Mouse (Mus musculus): ENCODE results near the gene Rag1.

Rag1 gene

GRCm38 (mm10) chr2:101639840-101640350, 9.4 kb downstream of the Rag1 start:
- CTCF ChIA-PET, result no interaction called here

GRCm38 (mm10) chr2:101638979-101639839, 10.1 kb downstream of the Rag1 start:
- CTCF ChIA-PET, result no interaction called here

- CTCF ChIA-PET, result interaction anchor here (0.5 kb wide), 1 partner anchor 156 kb away, joined by 3 read pairs; no protein-coding TSS in a partner anchor
These were observed 20.7 kb downstream of the Rag1 start for GRCm38 (mm10) chr2:101628297-101629236.

- CTCF ChIA-PET, result no interaction called here
These were observed 22.1 kb downstream of the Rag1 start for GRCm38 (mm10) chr2:101627227-101627626.

GRCm38 (mm10) chr2:101624526-101624925, 24.8 kb downstream of the Rag1 start, which contains the start of gene Rag2:
Gene Rag2, plus strand, starts transcription at chr2:101624718.
- CTCF ChIA-PET, result no interaction called here

- CTCF ChIA-PET, result no interaction called here
These were observed 25.3 kb downstream of the Rag1 start for GRCm38 (mm10) chr2:101624011-101624410.

GRCm38 (mm10) chr2:101623042-101623441, 26.3 kb downstream of the Rag1 start:
- CTCF ChIA-PET, result no interaction called here

GRCm38 (mm10) chr2:101621611-101622010, 27.7 kb downstream of the Rag1 start:
- CTCF ChIA-PET, result interaction anchor here (1.1 kb wide), 1 partner anchor 31 kb away, joined by 3 read pairs; no protein-coding TSS in a partner anchor

- CTCF ChIA-PET, result no interaction called here
These were observed 28.4 kb downstream of the Rag1 start for GRCm38 (mm10) chr2:101620899-101621298.

GRCm38 (mm10) chr2:101618373-101618772, 30.9 kb downstream of the Rag1 start:
- CTCF ChIA-PET, result no interaction called here

- CTCF ChIA-PET, result no interaction called here
These were observed 33.6 kb downstream of the Rag1 start for GRCm38 (mm10) chr2:101615464-101616305.

- CTCF ChIA-PET, result no interaction called here
These were observed 38.4 kb downstream of the Rag1 start for GRCm38 (mm10) chr2:101610861-101611260.

GRCm38 (mm10) chr2:101608232-101608894, 40.9 kb downstream of the Rag1 start:
- CTCF ChIA-PET, result interaction anchor here (0.7 kb wide), 2 partner anchors 470 to 1456 kb away, joined by 21 to 27 read pairs; no protein-coding TSS in a partner anchor

- CTCF ChIA-PET, result no interaction called here
These were observed 46.2 kb downstream of the Rag1 start for GRCm38 (mm10) chr2:101603099-101603498.

GRCm38 (mm10) chr2:101600703-101601102, 48.6 kb downstream of the Rag1 start:
- CTCF ChIA-PET, result interaction anchor here (0.8 kb wide), 1 partner anchor 52 kb away, joined by 3 read pairs; no protein-coding TSS in a partner anchor

GRCm38 (mm10) chr2:101598190-101599181, 50.8 kb downstream of the Rag1 start:
- CTCF ChIA-PET, result interaction anchor here (0.6 kb wide), 1 partner anchor 35 kb away, joined by 3 read pairs; no protein-coding TSS in a partner anchor

- CTCF ChIA-PET, result no interaction called here
These were observed 52.1 kb downstream of the Rag1 start for GRCm38 (mm10) chr2:101597186-101597585.

GRCm38 (mm10) chr2:101594681-101595080, 54.6 kb downstream of the Rag1 start:
- CTCF ChIA-PET, result no interaction called here

- CTCF ChIA-PET, result no interaction called here
These were observed 56.4 kb downstream of the Rag1 start for GRCm38 (mm10) chr2:101592886-101593285.
